Mouse (Mus musculus) urinary bladder, postnatal 36 days (tissue): ENCODE measurements around the gene Slc6a6.

Experiments
- DNase-seq, 2 experiments: peaks; one replicate each; pipeline ENCODE4 v3.0.0; 2022; ENCODE audit warnings: low spot score in 2 of 2, mixed read lengths in 1 of 2

Slc6a6 gene

GRCm38 (mm10) chr6:91700823-91701621, 17.2 kb downstream of the Slc6a6 start:
- no peak for DNase-seq

GRCm38 (mm10) chr6:91703459-91703858, 19.6 kb downstream of the Slc6a6 start:
- DNase-seq, result no peak

DNA sequence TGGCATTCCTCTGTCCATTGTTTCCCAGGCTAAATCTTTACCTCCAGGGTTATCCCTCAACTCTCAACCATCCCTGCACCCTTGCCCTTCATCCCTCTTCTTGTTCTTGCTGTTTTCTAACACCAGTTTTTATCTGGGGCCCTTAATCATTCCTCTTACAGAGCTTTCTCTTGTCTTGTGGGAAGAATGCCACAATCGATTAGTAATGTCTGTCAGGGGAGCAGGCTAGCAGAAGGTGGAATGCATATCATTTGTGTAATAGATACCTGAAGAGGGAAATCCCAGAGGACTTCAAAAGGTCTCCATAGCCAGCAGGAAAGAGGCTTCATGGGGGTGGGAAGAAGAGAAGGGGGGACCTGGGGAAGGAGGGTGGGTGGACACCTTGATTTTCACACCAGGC, 20.6 kb downstream of the Slc6a6 start:
- no peak for DNase-seq

DNA sequence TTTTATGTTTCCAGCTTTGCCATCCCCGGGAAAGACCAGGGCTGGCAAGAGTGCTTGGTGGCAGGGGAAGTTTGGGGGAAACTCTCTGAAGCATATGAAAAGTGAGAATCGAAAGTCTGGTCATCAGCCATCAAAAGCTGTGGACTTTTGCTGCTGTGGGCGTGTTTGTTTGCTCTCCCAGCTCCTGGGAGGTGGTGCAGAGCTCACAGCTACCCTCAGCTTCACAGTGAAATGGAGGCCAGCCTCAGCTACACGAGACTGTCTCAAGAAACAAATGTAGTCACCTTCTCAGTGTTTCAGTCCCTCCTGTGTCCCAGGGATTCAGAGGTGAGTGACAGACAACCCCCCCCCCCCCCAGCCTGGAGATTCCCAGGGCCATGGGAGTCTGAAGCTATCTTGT, 21.8 kb downstream of the Slc6a6 start:
- DNase-seq, result no peak

DNA sequence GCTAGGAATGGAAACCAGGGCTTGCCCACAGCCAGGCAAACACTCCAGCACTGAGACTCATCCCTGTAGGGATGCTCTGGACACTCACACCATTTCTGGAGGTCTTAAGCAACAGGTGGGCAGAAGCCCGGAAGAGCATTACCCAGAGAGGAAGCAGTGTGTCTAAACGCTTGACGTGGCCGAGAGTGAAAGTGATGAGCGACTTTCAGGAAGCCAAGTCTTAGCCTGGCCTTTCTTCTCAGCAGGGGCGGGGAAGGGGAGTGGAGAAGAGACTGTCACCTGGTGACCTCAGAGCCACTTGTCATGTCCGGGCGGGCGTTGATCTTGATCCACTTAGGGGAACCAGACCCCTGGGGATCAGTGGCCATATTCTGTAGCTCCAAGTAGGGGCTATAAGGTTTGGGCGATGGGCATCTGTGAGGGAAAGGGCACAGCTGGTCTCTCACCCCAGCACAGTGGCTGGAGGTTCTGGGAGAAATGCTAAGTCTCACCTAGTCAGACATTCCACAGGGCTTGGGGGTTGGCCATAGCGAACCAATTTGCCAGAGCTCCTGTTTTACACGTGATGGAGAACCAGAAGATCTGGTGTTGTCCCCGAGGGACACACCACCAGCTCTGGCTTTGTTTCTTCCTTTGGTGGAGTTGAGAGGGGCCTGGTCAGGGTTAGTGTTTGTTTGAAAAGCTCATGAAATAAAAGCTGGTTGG, 22.4 kb downstream of the Slc6a6 start:
- DNase-seq, result no peak

DNA sequence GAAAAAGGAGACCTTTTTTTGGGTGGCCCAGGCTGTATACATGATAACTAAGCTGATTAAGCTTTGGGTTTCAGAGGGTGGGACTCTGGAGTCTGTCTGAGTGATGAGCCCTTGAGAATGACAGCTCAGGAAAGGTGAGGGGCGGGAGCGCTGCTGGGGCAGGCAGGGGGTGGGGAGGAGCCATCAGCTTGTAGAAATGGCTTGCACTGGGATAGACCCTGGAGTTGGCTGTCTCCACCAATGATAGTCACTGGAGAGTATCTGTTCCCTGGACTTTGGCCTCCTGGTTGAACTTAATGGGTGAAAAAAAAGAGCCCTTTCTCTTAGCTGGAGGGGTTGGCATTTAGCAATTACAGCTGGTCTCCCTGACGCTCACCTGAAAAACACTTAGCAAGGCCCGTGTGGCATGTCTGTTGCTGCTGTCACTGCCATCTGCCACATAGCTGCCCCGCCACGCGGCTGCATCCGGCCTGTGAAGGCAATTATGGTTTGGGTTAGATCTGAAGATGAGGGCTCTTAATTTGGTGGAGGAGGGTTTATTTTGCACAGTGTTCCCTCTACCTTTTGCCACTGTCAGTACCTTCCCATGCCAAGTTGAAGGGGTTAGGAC, 23.5 kb downstream of the Slc6a6 start:
- no peak for DNase-seq

DNA sequence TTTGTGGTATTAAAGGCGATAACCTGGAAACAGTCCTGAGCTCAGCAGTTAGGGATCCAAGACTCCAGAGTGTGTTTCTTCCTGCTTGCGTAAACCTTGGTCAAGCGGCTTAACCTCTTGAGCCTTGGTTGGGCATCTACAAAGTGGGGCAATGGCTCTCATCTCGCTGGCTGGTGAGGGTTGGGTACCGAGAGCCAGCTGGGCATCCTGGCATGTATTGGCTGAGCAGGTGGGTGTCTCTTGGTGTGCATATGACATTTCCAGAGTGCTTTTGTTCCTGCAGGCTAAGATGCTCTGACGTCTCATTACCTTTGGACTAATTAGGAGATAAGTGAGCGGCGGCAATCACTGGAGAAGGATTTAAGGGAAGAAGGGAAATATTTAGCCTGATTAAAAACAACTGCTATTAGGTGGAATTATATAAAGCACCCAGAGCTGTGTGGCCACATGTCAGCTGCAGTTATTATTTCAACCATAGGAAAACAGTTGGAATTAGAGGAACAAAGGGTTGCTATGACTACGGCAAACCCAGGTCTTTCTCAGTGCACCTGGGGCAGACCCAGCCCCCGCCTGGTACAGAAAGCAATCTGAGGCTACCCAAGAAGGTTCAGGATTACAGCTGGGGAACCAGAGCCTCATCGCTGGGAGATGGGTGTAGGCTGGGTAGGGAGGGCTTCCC, 24.2 kb downstream of the Slc6a6 start:
- DNase-seq, result no peak

DNA sequence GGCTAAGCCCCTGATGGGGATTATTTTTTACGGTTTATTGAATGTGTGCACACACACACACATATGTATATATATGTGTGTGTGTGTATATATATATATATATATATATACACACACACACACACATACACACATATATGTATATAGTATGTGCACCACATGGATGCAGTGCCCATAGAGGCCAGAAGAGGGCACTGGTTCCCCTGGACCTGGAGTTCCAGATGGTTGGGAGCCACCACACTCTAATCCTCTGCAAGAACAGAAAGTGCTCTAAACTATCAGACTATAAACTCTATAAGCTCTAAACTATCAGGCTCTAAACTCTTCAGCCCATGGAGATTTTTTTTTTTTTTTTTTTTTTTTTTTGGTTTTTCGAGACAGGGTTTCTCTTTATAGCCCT, 25.1 kb downstream of the Slc6a6 start:
- DNase-seq, result no peak

DNA sequence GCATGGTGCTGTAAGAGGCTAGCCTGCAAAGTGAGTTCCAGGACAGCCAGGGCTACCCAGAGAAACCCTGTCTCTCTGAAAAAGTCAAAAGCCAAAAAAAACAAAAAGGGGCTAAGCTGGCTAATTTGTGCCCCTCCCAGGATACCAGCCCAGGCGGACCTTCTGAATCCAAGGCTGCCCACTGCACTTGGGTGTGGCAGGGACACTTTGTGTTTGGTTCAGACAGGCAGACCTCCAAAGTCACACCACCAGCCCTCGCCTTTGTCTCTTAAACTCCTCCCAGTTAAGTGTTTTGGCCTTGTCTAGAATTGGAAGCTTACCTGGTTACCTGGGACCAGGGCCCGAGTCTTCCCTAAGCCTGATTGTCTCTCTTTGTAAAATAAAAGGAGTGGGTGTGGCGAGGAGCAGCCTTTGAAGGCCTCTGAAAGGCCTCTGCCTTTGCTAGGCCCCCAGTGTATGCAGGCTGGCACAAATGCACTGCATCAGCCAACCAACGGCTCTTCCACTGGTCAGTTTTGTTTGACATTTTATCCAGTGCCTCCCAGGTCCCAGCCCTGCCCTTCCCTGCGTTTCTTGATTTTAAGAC, 26.6 kb downstream of the Slc6a6 start:
- DNase-seq, result no peak

GRCm38 (mm10) chr6:91712097-91712854, 28.4 kb downstream of the Slc6a6 start:
- DNase-seq, result no peak

- peak; percentile 68 to 73 for DNase-seq
These were observed 29.0 kb downstream of the Slc6a6 start for GRCm38 (mm10) chr6:91712855-91713331.

DNA sequence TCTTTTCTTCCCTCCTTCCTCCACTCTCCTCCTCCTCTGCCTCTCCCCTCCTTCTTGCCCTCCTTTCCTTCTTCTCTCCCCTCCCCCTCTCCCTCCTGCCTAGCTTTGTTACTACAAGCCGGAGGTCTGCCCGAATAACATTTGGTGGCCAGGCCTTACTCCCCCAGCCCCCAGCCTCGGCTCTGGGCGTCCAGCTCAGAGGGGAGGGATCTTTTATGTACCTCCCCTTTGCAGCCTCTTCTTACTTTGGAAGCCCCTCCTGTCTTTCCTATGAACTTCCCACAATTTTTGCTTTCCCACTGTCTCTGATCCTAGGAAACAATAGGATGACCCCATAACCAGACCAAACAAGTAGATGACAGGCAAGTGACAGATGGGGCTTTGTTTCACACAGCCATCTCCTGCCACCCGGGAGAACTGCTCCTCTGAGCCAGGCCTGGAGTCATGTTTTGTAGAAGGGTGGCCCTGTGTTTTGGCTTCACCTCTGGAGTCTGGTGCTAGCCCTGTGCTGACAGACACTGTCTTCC, 29.6 kb downstream of the Slc6a6 start:
- no peak for DNase-seq

- DNase-seq, result peak in 1 of 2 experiments; percentile 34
These were observed 31.2 kb downstream of the Slc6a6 start for GRCm38 (mm10) chr6:91715023-91715422.

- DNase-seq, result no peak
These were observed 32.3 kb downstream of the Slc6a6 start for GRCm38 (mm10) chr6:91715988-91716810.

DNA sequence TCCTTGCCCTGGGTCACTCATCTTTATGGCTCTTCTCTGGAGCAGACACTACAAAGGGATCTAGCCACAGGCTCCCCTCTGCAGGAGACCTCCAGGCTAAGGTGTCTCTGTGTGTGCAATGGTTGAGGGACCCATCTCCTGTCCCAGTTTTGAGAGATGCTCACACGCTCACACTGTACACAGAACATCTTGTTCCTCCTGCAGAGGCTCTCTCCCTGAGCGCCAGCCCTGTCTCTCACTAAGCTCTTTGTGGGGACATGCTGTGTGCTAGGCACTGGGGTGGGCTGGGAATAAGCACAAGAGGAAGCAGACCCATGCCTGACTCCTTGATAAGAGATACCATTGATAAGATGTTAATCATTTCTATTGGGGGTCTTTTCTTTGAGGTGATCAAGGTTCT, 34.2 kb downstream of the Slc6a6 start:
- DNase-seq, result no peak

DNA sequence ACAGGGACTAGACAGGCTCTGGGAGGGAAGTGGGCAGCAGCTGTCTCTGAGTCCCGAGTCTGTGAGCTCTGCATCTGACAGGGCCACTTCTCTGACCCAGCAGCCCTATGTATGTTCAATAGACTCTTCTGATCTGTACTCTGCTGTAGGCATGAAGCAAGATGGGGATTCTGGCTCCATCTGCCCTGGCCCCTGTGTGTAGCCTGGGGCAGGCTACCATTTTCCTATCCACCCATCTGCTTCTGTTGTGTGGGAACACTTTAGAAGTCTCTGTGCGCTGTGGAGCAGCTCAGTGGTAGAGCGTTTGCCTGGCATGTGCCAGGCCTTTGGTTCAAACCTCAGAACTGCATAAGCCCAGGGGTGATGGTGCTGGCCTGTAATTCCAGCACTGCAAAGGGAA, 34.8 kb downstream of the Slc6a6 start:
- no peak for DNase-seq

- DNase-seq, result no peak
These were observed 35.3 kb downstream of the Slc6a6 start for GRCm38 (mm10) chr6:91719042-91719747.

- DNase-seq, result no peak
These were observed 36.1 kb downstream of the Slc6a6 start for GRCm38 (mm10) chr6:91719865-91720533.
